Mouse (Mus musculus): ENCODE measurements around the gene Yipf3. TPM values are rescaled to one million over a fixed set of nuclear protein-coding genes. Genes with fewer than 3 reads are reported as not detected.
A peak's percentile ranks its signal among the peaks of the same experiment; 100 is the strongest.

Yipf3 gene
- polyA plus RNA-seq, 1 experiment from 2014 or later: 118 TPM

DNA sequence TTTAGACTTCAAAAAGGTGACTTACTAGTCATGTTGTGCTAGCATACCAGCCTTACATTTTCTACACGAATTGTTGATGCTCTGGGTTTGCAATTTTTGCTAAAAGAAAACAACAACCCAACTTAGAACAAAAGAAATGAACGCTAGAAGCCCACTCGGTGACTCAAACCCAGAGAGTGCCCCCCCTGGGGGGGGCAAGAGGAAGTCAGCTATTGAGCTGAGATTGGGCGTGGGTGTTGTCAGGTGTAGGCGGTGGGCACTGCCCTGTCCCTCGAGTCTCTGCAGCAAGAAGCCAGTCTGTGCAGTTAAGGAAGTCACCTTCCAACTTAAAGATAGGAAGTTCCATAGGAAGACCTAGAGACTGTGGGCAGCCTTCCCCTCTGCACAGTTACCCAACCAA is 48.7 kb downstream of the Yipf3 start:
- Histone ChIP-seq H3K4me3 (no peak overlapping the region), H3K4me2 (no peak overlapping the region)

DNA sequence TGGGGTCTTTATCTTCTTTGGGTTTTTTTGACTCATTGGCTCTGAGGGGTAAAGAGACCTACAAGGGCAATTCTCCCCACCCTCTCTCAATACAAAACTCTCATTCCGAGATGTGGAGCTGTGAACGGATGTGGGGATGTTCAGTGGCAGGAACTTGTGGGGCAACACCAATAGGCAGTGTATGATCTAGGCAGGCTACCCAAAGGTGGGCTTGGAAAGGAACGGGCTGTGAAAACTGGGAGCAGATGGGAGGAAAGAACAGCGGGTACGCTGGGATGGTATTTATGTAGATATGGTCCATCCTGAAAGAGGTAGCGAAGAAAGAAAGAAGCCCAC is 49.1 kb downstream of the Yipf3 start:
- WGBS: 10% methylated on average over 6 of the region's 6 CpGs
- Histone ChIP-seq H3K27ac (no peak overlapping the region), H3K36me3 (no peaks in the 10 kb centered on the region), H3K9me3 (no peaks in the 10 kb centered on the region), H3K4me1 (peaks cover 14% of the 10 kb centered on the region), H3K4me2 (peak overlapping the region; percentile 99), H3K4me3 (peak overlapping the region; percentile 49), H3K9ac (peak overlapping the region; percentile 48), H3K27me3 (peaks cover 61% of the 10 kb centered on the region)
- ATAC-seq (ENCODE audit: borderline replicate concordance, extremely low read depth, low FRiP score, low TSS enrichment): no peak

More for the DNA sequence above, 48.7 kb downstream of the Yipf3 start:
- Histone ChIP-seq H3K9ac (no peak overlapping the region), H3K27me3 (peaks cover 61% of the 10 kb centered on the region), H3K27ac (no peak overlapping the region), H3K9me3 (no peaks in the 10 kb centered on the region), H3K36me3 (no peaks in the 10 kb centered on the region), H3K4me1 (peaks cover 14% of the 10 kb centered on the region)
- no peak for ATAC-seq (ENCODE audit: borderline replicate concordance, extremely low read depth, low FRiP score, low TSS enrichment)
- 36% methylated on average over 6 of the region's 6 CpGs for WGBS

DNA sequence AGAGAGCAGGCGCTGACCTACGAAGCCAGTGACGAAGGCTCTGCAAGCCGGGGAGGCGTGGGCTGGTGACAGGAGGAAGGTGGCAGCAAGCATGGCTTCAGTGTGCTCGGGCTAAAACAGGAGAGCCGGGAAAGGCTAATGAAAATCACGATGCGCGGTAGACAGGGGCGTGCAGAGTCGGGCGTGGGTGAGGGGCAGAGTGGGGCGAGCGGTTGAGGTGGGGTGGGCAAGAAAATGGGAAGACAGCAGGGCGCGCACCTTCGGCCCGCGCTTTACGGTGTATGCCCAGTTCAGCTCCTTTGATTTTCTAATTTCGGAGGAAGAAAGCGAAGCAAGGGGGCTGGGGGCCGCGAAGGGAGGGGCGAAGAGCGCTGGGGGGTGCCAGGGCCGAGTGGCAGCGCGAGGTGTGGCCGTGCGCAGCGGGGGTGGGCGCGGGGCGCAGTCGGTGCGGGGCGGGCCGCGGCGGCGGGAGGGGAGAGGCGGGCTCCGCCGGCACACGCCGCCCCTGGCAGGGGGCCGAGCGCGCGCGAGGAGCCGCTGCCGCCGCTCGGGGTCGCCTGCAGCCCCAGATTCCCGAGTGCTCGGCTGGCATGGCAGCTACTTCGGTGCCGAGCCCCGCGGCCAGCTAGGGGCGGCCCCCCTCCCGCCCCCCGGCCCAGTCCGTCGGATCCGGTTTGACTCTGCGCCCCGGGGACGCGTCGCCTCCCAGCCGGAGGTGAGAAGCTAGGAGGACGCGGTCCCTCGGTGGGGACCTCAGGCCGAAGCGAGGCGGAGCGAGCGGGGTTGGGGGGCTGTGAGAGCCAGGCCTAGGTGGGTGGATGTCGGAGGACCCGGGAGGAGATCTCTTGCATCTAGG is 49.7 kb downstream of the Yipf3 start, which contains the start of gene Dlk2:
TSS of gene Dlk2 (plus strand) at position 58 of the 856 bp plus-strand sequence.
- Histone ChIP-seq H3K36me3 (no peaks in the 10 kb centered on the region), H3K27me3 (peaks cover 56% of the 10 kb centered on the region), H3K9me3 (no peaks in the 10 kb centered on the region), H3K27ac (no peak within 1 kb of the TSS), H3K4me2 (peak within 1 kb of the TSS; percentile 99), H3K4me1 (peaks cover 14% of the 10 kb centered on the region), H3K4me3 (peak within 1 kb of the TSS; percentile 49), H3K9ac (peak within 1 kb of the TSS; percentile 48)
- WGBS: under 1% methylated on average over 76 of the region's 86 CpGs
- peak; percentile 24 for ATAC-seq (ENCODE audit: borderline replicate concordance, extremely low read depth, low FRiP score, low TSS enrichment)

DNA sequence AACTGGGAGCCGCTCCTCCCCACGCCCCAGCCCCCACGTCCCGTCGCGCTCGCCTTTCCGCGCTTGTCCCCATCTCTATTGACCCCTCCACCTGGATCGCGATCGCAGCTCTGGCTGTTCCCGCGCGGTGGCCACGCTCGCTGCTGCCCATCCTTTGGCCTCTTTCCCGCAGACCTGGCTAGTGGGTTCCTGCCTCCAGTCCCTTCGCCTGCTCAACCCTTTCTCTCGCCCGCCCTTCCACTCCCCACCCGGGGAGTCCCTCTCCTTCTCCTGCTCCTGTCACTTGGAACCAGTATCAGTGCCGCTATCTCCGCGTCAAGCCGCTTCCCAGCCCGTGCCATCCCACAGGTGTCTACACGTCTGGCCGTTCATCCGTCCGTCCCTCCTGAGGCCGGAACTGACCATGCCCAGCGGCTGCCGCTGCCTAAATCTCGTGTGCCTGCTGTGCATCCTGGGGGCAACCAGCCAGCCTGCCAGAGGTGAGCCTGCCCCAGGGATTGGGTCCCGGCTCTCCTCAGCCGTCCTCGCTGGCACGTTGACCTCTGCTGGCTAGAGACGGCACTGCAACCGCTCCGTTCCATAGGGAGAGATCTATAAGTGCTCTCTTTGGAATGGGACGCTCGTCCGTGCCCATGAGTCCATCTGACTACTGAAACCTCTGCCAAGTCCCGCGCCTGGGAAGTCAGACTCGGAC is 50.5 kb downstream of the Yipf3 start:
- peak; percentile 81 for ATAC-seq (ENCODE audit: borderline replicate concordance, extremely low read depth, low FRiP score, low TSS enrichment)
- peak overlapping the region; percentile 99 for H3K4me2 ChIP-seq
- H3K4me1 ChIP-seq: peaks cover 14% of the 10 kb centered on the region
- WGBS: under 1% methylated on average over 48 of the region's 48 CpGs
- peak overlapping the region; percentile 49 for H3K4me3 ChIP-seq
- no peaks in the 10 kb centered on the region for H3K36me3 ChIP-seq
- peaks cover 50% of the 10 kb centered on the region for H3K27me3 ChIP-seq
- H3K27ac ChIP-seq: no peak overlapping the region
- H3K9ac ChIP-seq: peak overlapping the region; percentile 48
- H3K9me3 ChIP-seq: no peaks in the 10 kb centered on the region

DNA sequence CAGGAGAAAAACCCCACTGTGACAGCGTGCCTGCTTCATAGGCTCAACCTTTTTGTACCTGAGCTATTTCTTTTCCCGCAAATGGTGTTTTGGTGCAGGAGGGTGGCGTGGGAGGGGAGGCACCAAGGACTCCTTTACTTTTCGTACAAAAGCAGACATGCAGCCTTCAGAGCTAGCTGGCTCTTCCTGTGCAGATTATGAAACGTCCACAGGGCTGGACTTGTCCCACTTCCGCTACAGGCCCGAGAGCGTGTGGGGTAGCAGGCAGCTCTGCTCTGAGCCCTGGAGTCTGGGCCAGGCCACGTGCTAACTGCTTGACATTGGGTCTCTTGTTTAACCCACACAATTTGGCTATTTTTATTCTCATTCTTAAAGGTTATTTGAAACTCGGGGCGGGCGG is 54.0 kb downstream of the Yipf3 start:
- Histone ChIP-seq H3K4me3 (no peak overlapping the region), H3K27ac (no peak overlapping the region), H3K9me3 (no peaks in the 10 kb centered on the region), H3K4me2 (no peak overlapping the region), H3K4me1 (peaks cover 14% of the 10 kb centered on the region), H3K27me3 (peaks cover 22% of the 10 kb centered on the region), H3K9ac (no peak overlapping the region), H3K36me3 (no peaks in the 10 kb centered on the region)
- 66% methylated on average over 12 of the region's 12 CpGs for WGBS
- no peak for ATAC-seq (ENCODE audit: borderline replicate concordance, extremely low read depth, low FRiP score, low TSS enrichment)

MicroRNAs encoded within 50 kb of the gene (microRNA counts, 519-probe panel; counts per million panel counts)
- microRNA mmu-miR-693-3p: 19.7 counts per million
- microRNA mmu-miR-693-5p: 19.7 counts per million

Small RNAs within 50 kb of the gene (microRNA-seq; reads per million reads assigned to microRNA genes)
- not detected for gene Mir693

Other genes starting within 250 kb of the Yipf3 start
- 5.1 and 6.2 TPM in 2 replicates for gene Vegfa, start 215.7 kb upstream of the Yipf3 start, polyA plus RNA-seq (2015; fragmentation: Nextera tagmentation; extraction: Ambion mirVana)
- 143 TPM in 2 replicates for gene Mrps18a, start 137.1 kb upstream of the Yipf3 start, polyA plus RNA-seq (2015; fragmentation: Nextera tagmentation; extraction: Ambion mirVana)
- gene Rsph9, start 103.9 kb upstream of the Yipf3 start, polyA plus RNA-seq (2015; fragmentation: Nextera tagmentation; extraction: Ambion mirVana): 17.0 and 19.4 TPM in 2 replicates
- 50.3 and 51.8 TPM in 2 replicates for gene Mad2l1bp, start 94.5 kb upstream of the Yipf3 start, polyA plus RNA-seq (2015; fragmentation: Nextera tagmentation; extraction: Ambion mirVana)
- 40.5 and 50.9 TPM in 2 replicates for gene Gtpbp2, start 87.0 kb upstream of the Yipf3 start, polyA plus RNA-seq (2015; fragmentation: Nextera tagmentation; extraction: Ambion mirVana)
- gene Polh, start 45.4 kb upstream of the Yipf3 start, polyA plus RNA-seq (2015; fragmentation: Nextera tagmentation; extraction: Ambion mirVana): 21.4 and 21.9 TPM in 2 replicates
- gene Xpo5, start 45.3 kb upstream of the Yipf3 start, polyA plus RNA-seq (2015; fragmentation: Nextera tagmentation; extraction: Ambion mirVana): 34.6 and 35.5 TPM in 2 replicates
- 84.6 and 92.4 TPM in 2 replicates for gene Polr1c, start within 50 bp of the Yipf3 start, polyA plus RNA-seq (2015; fragmentation: Nextera tagmentation; extraction: Ambion mirVana)
- 0.66 and 0.79 TPM in 2 replicates for gene Lrrc73, start 5.5 kb downstream of the Yipf3 start, polyA plus RNA-seq (2015; fragmentation: Nextera tagmentation; extraction: Ambion mirVana)
- 36.2 and 37.5 TPM in 2 replicates for gene Tjap1, start 34.9 kb downstream of the Yipf3 start, polyA plus RNA-seq (2015; fragmentation: Nextera tagmentation; extraction: Ambion mirVana)
- gene Dlk2, start 49.3 kb downstream of the Yipf3 start, polyA plus RNA-seq (2015; fragmentation: Nextera tagmentation; extraction: Ambion mirVana): 0.93 and 1.7 TPM in 2 replicates
- 3.9 and 5.3 TPM in 2 replicates for gene Abcc10, start 80.3 kb downstream of the Yipf3 start, polyA plus RNA-seq (2015; fragmentation: Nextera tagmentation; extraction: Ambion mirVana)
- gene Zfp318, start 135.7 kb downstream of the Yipf3 start, polyA plus RNA-seq (2015; fragmentation: Nextera tagmentation; extraction: Ambion mirVana): 8.9 and 9.8 TPM in 2 replicates
- 1.7 and 7.8 TPM in 2 replicates for gene Crip3, start 180.8 kb downstream of the Yipf3 start, polyA plus RNA-seq (2015; fragmentation: Nextera tagmentation; extraction: Ambion mirVana)
- 0.29 TPM in 1 of 2 replicates, not detected in the other for gene Slc22a7, start 190.4 kb downstream of the Yipf3 start, polyA plus RNA-seq (2015; fragmentation: Nextera tagmentation; extraction: Ambion mirVana)
- gene Ttbk1, start 239.6 kb downstream of the Yipf3 start, polyA plus RNA-seq (2015; fragmentation: Nextera tagmentation; extraction: Ambion mirVana): 0.04 and 0.11 TPM in 2 replicates
- gene Dnph1, start 248.6 kb downstream of the Yipf3 start, polyA plus RNA-seq (2015; fragmentation: Nextera tagmentation; extraction: Ambion mirVana): 43.0 and 51.3 TPM in 2 replicates